Mouse (Mus musculus): ENCODE data around the gene Tmprss4.
A peak's percentile ranks its signal among the peaks of the same experiment; 100 is the strongest.

Gene Tmprss4

GRCm38 (mm10) chr9:45203797-45204410, at the start of gene Tmprss4:
Gene Tmprss4, minus strand, starts transcription at chr9:45204092.
- peak in 1 of 2 experiments; percentile 35 for DNase-seq

GRCm38 (mm10) chr9:45252395-45252794, 48.5 kb upstream of the Tmprss4 start:
- DNase-seq = no peak

GRCm38 (mm10) chr9:45251990-45252389, 48.1 kb upstream of the Tmprss4 start:
- no peak for DNase-seq

GRCm38 (mm10) chr9:45251281-45251680, 47.4 kb upstream of the Tmprss4 start:
- no peak for DNase-seq

- DNase-seq = no peak
Measured at GRCm38 (mm10) chr9:45250306-45250705, 46.4 kb upstream of the Tmprss4 start.

GRCm38 (mm10) chr9:45247536-45247935, 43.6 kb upstream of the Tmprss4 start:
- DNase-seq = no peak

- DNase-seq = no peak
Measured at GRCm38 (mm10) chr9:45246060-45246459, 42.2 kb upstream of the Tmprss4 start.

GRCm38 (mm10) chr9:45245432-45245831, 41.5 kb upstream of the Tmprss4 start:
- no peak for DNase-seq

GRCm38 (mm10) chr9:45241397-45241796, 37.5 kb upstream of the Tmprss4 start:
- DNase-seq = no peak

- DNase-seq = no peak
Measured at GRCm38 (mm10) chr9:45236744-45237143, 32.9 kb upstream of the Tmprss4 start.

GRCm38 (mm10) chr9:45235668-45236227, 31.9 kb upstream of the Tmprss4 start:
- DNase-seq = no peak

- DNase-seq = no peak
Measured at GRCm38 (mm10) chr9:45229359-45229758, 25.5 kb upstream of the Tmprss4 start.

- DNase-seq = peak; percentile 85 to 93
Measured at GRCm38 (mm10) chr9:45221567-45221966, 17.7 kb upstream of the Tmprss4 start.

GRCm38 (mm10) chr9:45219644-45220043, 15.8 kb upstream of the Tmprss4 start:
- DNase-seq = no peak

- peak in 1 of 2 experiments; percentile 48 for DNase-seq
Measured at GRCm38 (mm10) chr9:45215526-45216179, 11.8 kb upstream of the Tmprss4 start.

- DNase-seq = peak in 1 of 2 experiments; percentile 25
Measured at GRCm38 (mm10) chr9:45212001-45212400, 8.1 kb upstream of the Tmprss4 start.

GRCm38 (mm10) chr9:45207015-45207743, 3.3 kb upstream of the Tmprss4 start:
- DNase-seq = no peak

GRCm38 (mm10) chr9:45206121-45206520, 2.2 kb upstream of the Tmprss4 start:
- peak; percentile 30 to 35 for DNase-seq

- DNase-seq = peak; percentile 76 to 78
Measured at GRCm38 (mm10) chr9:45205143-45205542, 1.3 kb upstream of the Tmprss4 start.

GRCm38 (mm10) chr9:45202021-45202798, 1.7 kb downstream of the Tmprss4 start:
- peak; percentile 63 to 67 for DNase-seq

GRCm38 (mm10) chr9:45201319-45201947, 2.5 kb downstream of the Tmprss4 start:
- peak; percentile 39 to 54 for DNase-seq

- DNase-seq = no peak
Measured at GRCm38 (mm10) chr9:45197549-45197948, 6.3 kb downstream of the Tmprss4 start.

Data from kidney, adult 8-10 months (tissue).